ENCODE assay signal across 23 mouse cellular contexts in genomic region chr15:84397663-84398169, GRCm38 (mm10). TPM values are rescaled to one million over a fixed set of nuclear protein-coding genes. Genes with fewer than 3 reads are reported as not detected.
A peak's percentile ranks its signal among the peaks of the same experiment; 100 is the strongest.
DNase-seq lines count a peak whose midpoint lies in the region; ATAC-seq and TF ChIP-seq lines count a peak whose summit lies in the region.
"Had no signal": no experiment of that assay in that cellular context is flagged by ENCODE, and none has a peak within 500 bp of the region (broad histone marks: within the 10 kb centered on the region; RNA-seq: fewer than 3 reads in every experiment).

No protein-coding gene starts in this region.

- TF ChIP-seq CTCF in midbrain, postnatal 0 days (IDR thresholded peaks at IDR 0.05) = no peak

- 77% methylated on average over 14 of the region's 14 CpGs for WGBS in midbrain, embryonic 10.5 days
- 79% methylated on average over 14 of the region's 14 CpGs for WGBS in midbrain, postnatal 0 days
- 67% methylated on average over 14 of the region's 14 CpGs for WGBS in embryonic facial prominence, embryonic 14.5 days
- whole genome bisulfite sequencing in limb, embryonic 10.5 days = 75% methylated on average over 14 of the region's 14 CpGs

- ATAC-seq in midbrain, postnatal 0 days (ENCODE audit: low FRiP score) = no peak
- peak; percentile 19; the same call in 1 of the 2 replicates for ATAC-seq in embryonic facial prominence, embryonic 14.5 days (ENCODE audit: low read depth)
- ATAC-seq: intestine, postnatal 0 days; lung, postnatal 0 days had no signal

- no peaks in the 10 kb centered on the region for H3K36me3 ChIP-seq in midbrain, embryonic 10.5 days
- peaks cover 7% of the 10 kb centered on the region; the same call in 1 of the 2 replicates for H3K36me3 ChIP-seq in midbrain, postnatal 0 days (ENCODE audit: insufficient read depth, low read length)
- H3K36me3 ChIP-seq in embryonic facial prominence, embryonic 14.5 days (ENCODE audit: control insufficient read depth, insufficient read depth, low read length) = no peaks in the 10 kb centered on the region
- H3K36me3 ChIP-seq in limb, embryonic 10.5 days = no peaks in the 10 kb centered on the region
- H3K36me3 ChIP-seq: limb, embryonic 13.5 days had no signal

- H3K4me2 ChIP-seq in midbrain, postnatal 0 days (ENCODE audit: low read depth, low read length, poor library complexity, severe bottlenecking) = no peak overlapping the region
- H3K4me2 ChIP-seq in embryonic facial prominence, embryonic 14.5 days (ENCODE audit: low read depth, low read length) = no peak overlapping the region
- H3K4me2 ChIP-seq: limb, embryonic 13.5 days had no signal

- no peak overlapping the region for H3K4me3 ChIP-seq in midbrain, embryonic 10.5 days
- no peak overlapping the region for H3K4me3 ChIP-seq in midbrain, postnatal 0 days (ENCODE audit: low read depth, low read length)
- no peak overlapping the region for H3K4me3 ChIP-seq in embryonic facial prominence, embryonic 14.5 days (ENCODE audit: low read depth, low read length)
- no peak overlapping the region for H3K4me3 ChIP-seq in limb, embryonic 10.5 days
- H3K4me3 ChIP-seq: erythroblast, embryonic 14.5 days; gastrocnemius, adult 2 months; limb, embryonic 13.5 days had no signal

- H3K27ac ChIP-seq in midbrain, embryonic 10.5 days (replicated peaks) = peak overlapping the region; percentile 69
- H3K27ac ChIP-seq in midbrain, postnatal 0 days (ENCODE audit: low read depth, low read length) = no peak overlapping the region
- no peak overlapping the region for H3K27ac ChIP-seq in embryonic facial prominence, embryonic 14.5 days (replicated peaks; ENCODE audit: low read depth, low read length)
- 0 out of 2 replicates have a peak overlapping the region, but pooled peaks have one; percentile 8 for H3K27ac ChIP-seq in limb, embryonic 10.5 days
- H3K27ac ChIP-seq: gastrocnemius, adult 2 months; kidney, postnatal 0 days; limb, embryonic 13.5 days; liver, embryonic 14.5 days had no signal

- no peaks in the 10 kb centered on the region for H3K9me3 ChIP-seq in midbrain, embryonic 10.5 days (replicated peaks)
- no peaks in the 10 kb centered on the region for H3K9me3 ChIP-seq in midbrain, postnatal 0 days (ENCODE audit: low read length)
- H3K9me3 ChIP-seq in embryonic facial prominence, embryonic 14.5 days (ENCODE audit: control insufficient read depth, low read length) = no peaks in the 10 kb centered on the region
- H3K9me3 ChIP-seq in limb, embryonic 10.5 days (replicated peaks) = no peaks in the 10 kb centered on the region
- H3K9me3 ChIP-seq: limb, embryonic 13.5 days had no signal

- DNase-seq in midbrain, embryonic 10.5 days (ENCODE audit: low spot score) = no peak
- no peak for DNase-seq in midbrain, postnatal 0 days (ENCODE audit: low spot score)
- no peak for DNase-seq in embryonic facial prominence, embryonic 14.5 days (ENCODE audit: low spot score)
- no peak for DNase-seq in limb, embryonic 10.5 days (ENCODE audit: low spot score)
- peak; percentile 63 for DNase-seq in retina, embryonic 14.5 days (ENCODE audit: low spot score)
- no peak for DNase-seq in adipocyte (ENCODE audit: low spot score)
- no peak for DNase-seq in spleen, postnatal 10 days (ENCODE audit: low spot score in 2 of 2)
- DNase-seq in thymus, postnatal 0 days (ENCODE audit: low spot score) = no peak
- DNase-seq: adrenal gland, postnatal 25 days; cerebellum, adult 9-10 months; gastrocnemius, adult 2 months; heart, postnatal 4 days; right cerebral cortex, postnatal 4 days; thymus, adult 2 months had no signal

- no peak overlapping the region for H3K9ac ChIP-seq in midbrain, postnatal 0 days (replicated peaks; ENCODE audit: low read length, poor library complexity, severe bottlenecking)
- H3K9ac ChIP-seq in embryonic facial prominence, embryonic 14.5 days (ENCODE audit: low read depth, low read length) = no peak overlapping the region
- H3K9ac ChIP-seq: limb, embryonic 13.5 days; liver, embryonic 14.5 days had no signal

- H3K27me3 ChIP-seq in midbrain, embryonic 10.5 days (ENCODE audit: low read depth, poor library complexity, severe bottlenecking) = no peaks in the 10 kb centered on the region
- no peaks in the 10 kb centered on the region for H3K27me3 ChIP-seq in midbrain, postnatal 0 days (ENCODE audit: insufficient read depth, low read length)
- H3K27me3 ChIP-seq in embryonic facial prominence, embryonic 14.5 days (replicated peaks; ENCODE audit: control insufficient read depth, insufficient read depth, low read length) = no peaks in the 10 kb centered on the region
- 0 out of 2 replicates have a peak, but pooled peaks cover 5% of the 10 kb centered on the region for H3K27me3 ChIP-seq in limb, embryonic 10.5 days (ENCODE audit: low read depth, poor library complexity, severe bottlenecking)
- H3K27me3 ChIP-seq: limb, embryonic 13.5 days had no signal

- peaks cover 77% of the 10 kb centered on the region for H3K4me1 ChIP-seq in midbrain, embryonic 10.5 days
- H3K4me1 ChIP-seq in midbrain, postnatal 0 days (ENCODE audit: insufficient read depth, low read length) = peaks cover 6% of the 10 kb centered on the region
- no peaks in the 10 kb centered on the region for H3K4me1 ChIP-seq in embryonic facial prominence, embryonic 14.5 days (ENCODE audit: control insufficient read depth, insufficient read depth, low read length)
- H3K4me1 ChIP-seq in limb, embryonic 10.5 days = peaks cover 24% of the 10 kb centered on the region

RNA-seq across cellular contexts. Expression of gene Shisal1, which starts 49.2 kb away (rescaled TPM):
- polyA plus RNA-seq in midbrain, embryonic 10.5 days (2016; fragmentation: Nextera tagmentation; extraction: Ambion mirVana) = 5.7 and 11.4 TPM in 2 replicates
- total RNA-seq in midbrain, postnatal 0 days (2014; rRNA removed) = 50.0 and 73.5 TPM in 2 replicates
- 18.1 and 20.4 TPM in 2 replicates for polyA plus RNA-seq in midbrain, postnatal 0 days (2015; fragmentation: Nextera tagmentation; extraction: Ambion mirVana)
- 9.0 and 12.9 TPM in 2 replicates for polyA plus RNA-seq in embryonic facial prominence, embryonic 14.5 days (2014; fragmentation: Nextera tagmentation; extraction: Ambion mirVana)
- 0.15 and 0.73 TPM in 2 replicates for polyA plus RNA-seq in limb, embryonic 10.5 days (2016; fragmentation: Nextera tagmentation; extraction: Ambion mirVana)
- 3.0 and 3.1 TPM in 2 replicates for polyA plus RNA-seq in thymus, postnatal 0 days (2015; fragmentation: Nextera tagmentation; extraction: Ambion mirVana)
- total RNA-seq: granulocyte monocyte progenitor cell, adult 5-6 weeks; megakaryocyte, adult 5-6 weeks had no signal
- polyA plus RNA-seq: C2C12; erythroblast, embryonic 14.5 days had no signal

Comparison
In these comparisons a context has a peak if more than half of its experiments do, and no peak if none do; other contexts are left out.
1. H3K27ac ChIP-seq: peak in midbrain, embryonic 10.5 days (single experiment) and limb, embryonic 10.5 days (single experiment); none in midbrain, postnatal 0 days (single experiment) and embryonic facial prominence, embryonic 14.5 days (single experiment).